Mouse (Mus musculus): ENCODE measurements around the gene Gm10666. TPM values are rescaled to one million over a fixed set of nuclear protein-coding genes. Genes with fewer than 3 reads are reported as not detected.

The Gm10666 gene
- polyA plus RNA-seq (2012; rRNA removed; ENCODE audit: low replicate concordance): not detected in 2 replicates

DNA sequence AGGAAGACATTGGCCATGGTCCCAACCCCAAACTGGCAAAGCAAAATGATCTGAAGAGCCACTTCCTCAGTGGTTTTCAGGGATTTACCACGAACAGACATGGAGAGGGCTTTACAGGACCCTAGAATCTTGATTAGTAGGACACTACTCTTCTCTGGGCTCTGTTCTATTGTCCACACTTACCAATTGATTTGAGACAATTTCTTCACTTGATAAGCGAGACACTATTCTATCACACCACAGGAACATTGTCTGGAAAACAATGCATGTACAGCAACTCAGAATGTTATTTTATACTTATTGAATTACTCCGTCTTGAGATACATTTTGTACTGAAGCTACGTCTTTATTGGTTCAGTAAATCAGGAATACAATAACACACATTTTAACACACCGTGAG is at the start of gene Gm10666:
Gm10666 (minus strand) TSS at position 101 of the 400 bp plus-strand sequence.

DNA sequence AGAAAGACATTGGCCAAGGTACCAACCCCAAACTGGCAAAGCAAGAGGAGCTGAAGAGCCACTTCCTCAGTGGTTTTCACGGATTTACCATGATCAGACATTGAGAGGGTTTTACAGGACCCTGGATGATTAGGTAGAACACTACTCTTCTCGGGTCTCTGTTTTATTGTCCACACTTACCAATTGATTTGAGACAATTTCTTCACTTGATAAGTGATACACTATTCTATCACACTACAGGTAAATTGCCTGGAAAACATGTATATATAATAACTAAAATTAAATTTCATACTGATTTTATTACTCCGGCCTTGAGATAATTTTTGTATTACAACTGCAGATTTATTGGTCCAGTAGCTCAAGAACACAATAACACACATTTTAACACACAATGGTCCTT is 29.4 kb upstream of the Gm10666 start, which contains the start of gene Vmn1r142:
Vmn1r142 (minus strand) TSS at position 101 of the 400 bp plus-strand sequence.

DNA sequence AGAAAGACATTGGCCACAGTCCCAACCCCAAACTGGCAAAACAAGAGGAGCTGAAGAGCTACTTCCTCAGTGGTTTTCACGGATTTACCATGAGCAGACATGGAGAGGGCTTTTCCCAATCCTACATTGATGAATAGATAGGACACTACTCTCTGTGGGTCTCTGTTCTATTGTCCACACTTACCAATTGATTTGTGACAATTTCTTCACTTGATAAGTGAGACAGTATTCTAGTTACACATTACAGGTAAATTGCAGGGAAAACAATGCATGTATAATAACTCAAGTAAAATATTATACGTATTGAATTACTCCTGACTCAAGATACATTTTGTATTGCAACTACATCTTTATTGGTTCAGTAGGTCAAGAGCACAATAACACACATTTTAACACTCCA is 16.4 kb downstream of the Gm10666 start, which contains the start of gene Gm16451:
Gm16451 (minus strand) TSS at position 101 of the 400 bp plus-strand sequence.

Other genes starting within 250 kb of the Gm10666 start
- not detected in 2 replicates for gene Gm5891, start 213.4 kb downstream of the Gm10666 start, polyA plus RNA-seq (2012; rRNA removed; ENCODE audit: low replicate concordance)
- gene Vmn1r137, start 140.2 kb downstream of the Gm10666 start, polyA plus RNA-seq (2012; rRNA removed; ENCODE audit: low replicate concordance): not detected in 2 replicates
- gene Vmn1r138, start 105.8 kb downstream of the Gm10666 start, polyA plus RNA-seq (2012; rRNA removed; ENCODE audit: low replicate concordance): not detected in 2 replicates
- gene Gm6176, start 78.4 kb downstream of the Gm10666 start, polyA plus RNA-seq (2012; rRNA removed; ENCODE audit: low replicate concordance): not detected in 2 replicates
- not detected in 2 replicates for gene Vmn1r139, start 65.7 kb downstream of the Gm10666 start, polyA plus RNA-seq (2012; rRNA removed; ENCODE audit: low replicate concordance)
- not detected in 2 replicates for gene Gm16451, start 16.5 kb downstream of the Gm10666 start, polyA plus RNA-seq (2012; rRNA removed; ENCODE audit: low replicate concordance)
- gene Vmn1r142, start 29.3 kb upstream of the Gm10666 start, polyA plus RNA-seq (2012; rRNA removed; ENCODE audit: low replicate concordance): not detected in 2 replicates
- gene Vmn1r143, start 54.6 kb upstream of the Gm10666 start, polyA plus RNA-seq (2012; rRNA removed; ENCODE audit: low replicate concordance): not detected in 2 replicates
- not detected in 2 replicates for gene Gm8653, start 66.5 kb upstream of the Gm10666 start, polyA plus RNA-seq (2012; rRNA removed; ENCODE audit: low replicate concordance)
- gene Gm8453, start 94.7 kb upstream of the Gm10666 start, polyA plus RNA-seq (2012; rRNA removed; ENCODE audit: low replicate concordance): not detected in 2 replicates
- not detected in 2 replicates for gene Gm4187, start 195.0 kb upstream of the Gm10666 start, polyA plus RNA-seq (2012; rRNA removed; ENCODE audit: low replicate concordance)
- gene Gm8660, start 236.3 kb upstream of the Gm10666 start, polyA plus RNA-seq (2012; rRNA removed; ENCODE audit: low replicate concordance): not detected in 2 replicates